Mouse (Mus musculus) right cerebral cortex, adult 18-20 months (tissue): Measurements from ENCODE around the gene Cypt15.
"Not testable (repeated sequence)": the region's sequence is repeated elsewhere in the genome, so short reads cannot be mapped to it uniquely, and the experiment has no call there.

Source experiments
- DNase-seq: peaks from one replicate; pipeline ENCODE4 v3.0.0; 2022; ENCODE audit warnings: mixed read lengths

Cypt15 gene

GRCm38 (mm10) chrX:39345967-39346366, at the start of gene Cypt15:
TSS of gene Cypt15 (plus strand) at chrX:39346267.
- not testable (repeated sequence) for DNase-seq

- DNase-seq: no peak
Observed at GRCm38 (mm10) chrX:39370932-39371331, 24.9 kb downstream of the Cypt15 start.

DNA sequence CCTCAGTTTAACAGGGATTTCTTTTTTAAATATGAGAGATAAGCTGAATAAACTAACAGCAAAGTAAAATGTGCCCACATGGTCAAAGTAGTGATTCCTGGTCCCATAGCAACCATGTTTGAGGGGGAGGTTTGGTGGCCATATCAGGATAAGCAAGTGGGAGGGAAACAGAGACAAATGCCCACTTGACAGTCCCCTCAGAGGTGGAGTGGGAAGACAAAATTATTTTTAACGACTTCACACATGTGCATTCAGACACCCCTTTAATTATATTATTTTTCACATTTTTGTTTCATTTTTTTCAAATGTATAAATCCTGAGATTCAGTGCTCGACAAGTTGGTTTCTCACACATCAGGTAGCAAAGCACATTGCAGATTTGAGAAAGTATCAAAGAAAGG, 32.8 kb downstream of the Cypt15 start:
- DNase-seq: peak; percentile 13

GRCm38 (mm10) chrX:39383806-39384205, 37.7 kb downstream of the Cypt15 start:
- no peak for DNase-seq
